Mouse (Mus musculus): ENCODE data around the gene Hkdc1. TPM values are rescaled to one million over a fixed set of nuclear protein-coding genes. Genes with fewer than 3 reads are reported as not detected.

The Hkdc1 gene
- polyA plus RNA-seq, 1 experiment from 2014 or later, result 4.4 TPM

DNA sequence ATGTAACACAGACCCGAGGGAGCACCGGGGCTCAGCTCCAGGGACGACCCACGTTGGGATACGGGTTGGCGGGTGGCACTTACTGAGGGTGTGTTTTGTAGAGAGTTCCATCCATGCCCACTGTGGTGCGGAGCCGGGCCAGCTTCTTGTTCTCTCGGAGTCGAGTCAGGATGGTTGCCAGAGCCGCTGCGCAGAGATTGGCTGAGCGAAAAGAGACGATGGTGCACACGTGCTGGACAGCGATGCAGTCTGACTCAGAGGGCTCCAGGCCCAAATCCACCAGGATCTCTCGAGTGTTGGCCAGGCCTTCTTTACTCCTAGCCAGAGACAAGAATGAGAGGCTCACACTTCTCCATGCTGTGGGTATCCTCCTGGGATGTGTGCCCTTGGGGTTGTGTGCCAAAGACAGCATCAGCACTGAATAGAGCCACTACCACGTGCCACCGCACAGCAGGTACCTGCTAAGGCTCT lies 20.6 kb downstream of the Hkdc1 start:
- Histone ChIP-seq H3K4me1 (replicated peaks; ENCODE audit: control insufficient read depth, insufficient read depth, low read length) (no peaks in the 10 kb centered on the region), H3K4me2 (ENCODE audit: low read depth, low read length) (no peak overlapping the region), H3K4me3 (ENCODE audit: low read length) (no peak overlapping the region), H3K9me3 (ENCODE audit: control insufficient read depth, low read length) (no peaks in the 10 kb centered on the region), H3K27ac (ENCODE audit: low read length) (no peak overlapping the region), H3K27me3 (ENCODE audit: control insufficient read depth, insufficient read depth, low read depth, low read length) (no peaks in the 10 kb centered on the region; the same call in 1 of the 2 replicates), H3K9ac (ENCODE audit: low read length) (no peak overlapping the region), H3K36me3 (ENCODE audit: control insufficient read depth, insufficient read depth, low read length) (no peaks in the 10 kb centered on the region)
- 71% methylated on average over 19 of the region's 19 CpGs for WGBS
- ATAC-seq (ENCODE audit: low read depth), result no peak

GRCm38 (mm10) chr10:62383011-62383410 lies 39.3 kb downstream of the Hkdc1 start:
- Histone ChIP-seq H3K4me3 (ENCODE audit: low read length) (no peak overlapping the region), H3K4me2 (ENCODE audit: low read depth, low read length) (no peak overlapping the region), H3K27me3 (ENCODE audit: control insufficient read depth, insufficient read depth, low read depth, low read length) (no peaks in the 10 kb centered on the region), H3K9ac (ENCODE audit: low read length) (no peak overlapping the region), H3K36me3 (ENCODE audit: control insufficient read depth, insufficient read depth, low read length) (no peaks in the 10 kb centered on the region), H3K4me1 (replicated peaks; ENCODE audit: control insufficient read depth, insufficient read depth, low read length) (no peaks in the 10 kb centered on the region), H3K9me3 (ENCODE audit: control insufficient read depth, low read length) (no peaks in the 10 kb centered on the region), H3K27ac (ENCODE audit: low read length) (no peak overlapping the region)
- ATAC-seq (ENCODE audit: low read depth), result no peak
- 73% methylated on average over 3 of the region's 3 CpGs for WGBS

DNA sequence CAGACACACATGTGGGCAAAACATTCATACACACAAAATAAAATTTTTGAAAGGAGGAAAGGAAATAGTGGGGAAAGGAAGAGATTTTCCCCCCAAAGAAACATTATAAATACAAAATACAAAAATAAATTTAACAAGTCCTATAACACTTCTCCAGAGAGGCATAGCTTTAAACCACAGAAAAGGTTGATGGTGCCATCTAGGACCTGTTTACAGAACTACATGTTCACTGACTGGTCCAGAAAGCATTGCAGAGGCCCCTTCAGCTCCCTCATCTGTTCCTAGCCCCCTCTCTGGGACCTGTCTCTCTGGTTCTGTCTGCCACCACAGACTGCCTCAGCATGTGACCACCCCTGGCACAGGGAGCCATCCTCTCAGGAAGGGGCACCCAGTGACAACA lies 41.4 kb downstream of the Hkdc1 start:
- no peaks in the 10 kb centered on the region for H3K36me3 ChIP-seq (ENCODE audit: control insufficient read depth, insufficient read depth, low read length)
- H3K27ac ChIP-seq (ENCODE audit: low read length), result no peak overlapping the region
- no peaks in the 10 kb centered on the region for H3K9me3 ChIP-seq (ENCODE audit: control insufficient read depth, low read length)
- no peaks in the 10 kb centered on the region for H3K27me3 ChIP-seq (ENCODE audit: control insufficient read depth, insufficient read depth, low read depth, low read length)
- H3K4me3 ChIP-seq (ENCODE audit: low read length), result no peak overlapping the region
- no peak for ATAC-seq (ENCODE audit: low read depth)
- H3K4me1 ChIP-seq (replicated peaks; ENCODE audit: control insufficient read depth, insufficient read depth, low read length), result no peaks in the 10 kb centered on the region
- no peak overlapping the region for H3K4me2 ChIP-seq (ENCODE audit: low read depth, low read length)
- H3K9ac ChIP-seq (ENCODE audit: low read length), result no peak overlapping the region

DNA sequence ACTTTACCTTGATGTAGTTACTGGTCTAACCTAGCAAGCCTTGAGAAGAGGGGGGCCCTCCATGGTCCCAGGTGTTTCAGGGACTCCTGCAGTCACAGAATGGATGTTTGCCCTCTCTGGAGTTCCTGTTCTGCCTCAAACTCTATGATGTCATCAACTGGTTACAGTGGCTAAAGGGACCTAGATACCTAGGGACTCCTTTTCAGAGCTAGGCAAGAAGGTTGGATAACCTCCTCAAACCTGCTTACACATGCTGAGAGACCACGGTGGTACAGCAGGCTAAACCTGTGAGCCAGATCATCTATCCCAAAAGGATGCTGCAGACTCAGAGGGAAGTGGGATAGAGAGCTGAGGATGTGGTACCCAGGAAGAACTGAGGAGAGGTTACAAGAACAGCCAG lies 42.5 kb downstream of the Hkdc1 start, which contains the start of gene Hk1:
Gene Hk1, minus strand, starts transcription at position 101 of the 400 bp plus-strand sequence.
- 84% methylated on average over 1 of the region's 1 CpGs for WGBS

GRCm38 (mm10) chr10:62358827-62359226 lies 63.5 kb downstream of the Hkdc1 start:
- no peak for ATAC-seq (ENCODE audit: low read depth)
- Histone ChIP-seq H3K4me2 (ENCODE audit: low read depth, low read length) (no peak overlapping the region), H3K9ac (ENCODE audit: low read length) (no peak overlapping the region), H3K36me3 (ENCODE audit: control insufficient read depth, insufficient read depth, low read length) (no peaks in the 10 kb centered on the region), H3K4me1 (replicated peaks; ENCODE audit: control insufficient read depth, insufficient read depth, low read length) (no peaks in the 10 kb centered on the region), H3K4me3 (ENCODE audit: low read length) (no peak overlapping the region), H3K27me3 (ENCODE audit: control insufficient read depth, insufficient read depth, low read depth, low read length) (no peaks in the 10 kb centered on the region), H3K9me3 (ENCODE audit: control insufficient read depth, low read length) (no peaks in the 10 kb centered on the region), H3K27ac (ENCODE audit: low read length) (no peak overlapping the region)
- WGBS, result 88% methylated on average over 7 of the region's 7 CpGs

More for the DNA sequence above, 42.5 kb downstream of the Hkdc1 start, which contains the start of gene Hk1:
- ATAC-seq (ENCODE audit: low read depth), result no peak
- H3K27me3 ChIP-seq (ENCODE audit: control insufficient read depth, insufficient read depth, low read depth, low read length), result no peaks in the 10 kb centered on the region
- no peaks in the 10 kb centered on the region for H3K4me1 ChIP-seq (replicated peaks; ENCODE audit: control insufficient read depth, insufficient read depth, low read length)
- H3K27ac ChIP-seq (ENCODE audit: low read length), result no peak within 1 kb of the TSS
- H3K9me3 ChIP-seq (ENCODE audit: control insufficient read depth, low read length), result no peaks in the 10 kb centered on the region
- H3K4me2 ChIP-seq (ENCODE audit: low read depth, low read length), result no peak within 1 kb of the TSS
- no peak within 1 kb of the TSS for H3K4me3 ChIP-seq (ENCODE audit: low read length)
- H3K9ac ChIP-seq (ENCODE audit: low read length), result no peak within 1 kb of the TSS
- no peaks in the 10 kb centered on the region for H3K36me3 ChIP-seq (ENCODE audit: control insufficient read depth, insufficient read depth, low read length)

- Histone ChIP-seq H3K36me3 (ENCODE audit: control insufficient read depth, insufficient read depth, low read length) (no peaks in the 10 kb centered on the region), H3K4me1 (replicated peaks; ENCODE audit: control insufficient read depth, insufficient read depth, low read length) (no peaks in the 10 kb centered on the region), H3K9ac (ENCODE audit: low read length) (no peak overlapping the region), H3K9me3 (ENCODE audit: control insufficient read depth, low read length) (no peaks in the 10 kb centered on the region), H3K4me2 (ENCODE audit: low read depth, low read length) (no peak overlapping the region), H3K4me3 (ENCODE audit: low read length) (no peak overlapping the region), H3K27ac (ENCODE audit: low read length) (no peak overlapping the region), H3K27me3 (ENCODE audit: control insufficient read depth, insufficient read depth, low read depth, low read length) (no peaks in the 10 kb centered on the region)
- no peak for ATAC-seq (ENCODE audit: low read depth)
- WGBS, result 70% methylated on average over 17 of the region's 17 CpGs
Measured at GRCm38 (mm10) chr10:62356105-62356730, 66.1 kb downstream of the Hkdc1 start.

GRCm38 (mm10) chr10:62345147-62345546 lies 77.1 kb downstream of the Hkdc1 start:
- H3K9me3 ChIP-seq (ENCODE audit: control insufficient read depth, low read length), result no peaks in the 10 kb centered on the region
- H3K4me2 ChIP-seq (ENCODE audit: low read depth, low read length), result no peak overlapping the region
- peaks cover 5% of the 10 kb centered on the region for H3K4me1 ChIP-seq (replicated peaks; ENCODE audit: control insufficient read depth, insufficient read depth, low read length)
- no peak overlapping the region for H3K9ac ChIP-seq (ENCODE audit: low read length)
- no peaks in the 10 kb centered on the region for H3K36me3 ChIP-seq (ENCODE audit: control insufficient read depth, insufficient read depth, low read length)
- H3K27me3 ChIP-seq (ENCODE audit: control insufficient read depth, insufficient read depth, low read depth, low read length), result no peaks in the 10 kb centered on the region
- no peak overlapping the region for H3K27ac ChIP-seq (ENCODE audit: low read length)
- WGBS, result 39% methylated on average over 5 of the region's 5 CpGs
- ATAC-seq (ENCODE audit: low read depth), result no peak
- H3K4me3 ChIP-seq (ENCODE audit: low read length), result no peak overlapping the region

- H3K4me3 ChIP-seq (ENCODE audit: low read length), result no peak overlapping the region
- 53% methylated on average over 9 of the region's 9 CpGs for WGBS
- H3K4me1 ChIP-seq (replicated peaks; ENCODE audit: control insufficient read depth, insufficient read depth, low read length), result peaks cover 9% of the 10 kb centered on the region
- ATAC-seq (ENCODE audit: low read depth), result no peak
- no peaks in the 10 kb centered on the region for H3K9me3 ChIP-seq (ENCODE audit: control insufficient read depth, low read length)
- H3K27ac ChIP-seq (ENCODE audit: low read length), result no peak overlapping the region
- H3K36me3 ChIP-seq (ENCODE audit: control insufficient read depth, insufficient read depth, low read length), result no peaks in the 10 kb centered on the region
- no peak overlapping the region for H3K4me2 ChIP-seq (ENCODE audit: low read depth, low read length)
- H3K9ac ChIP-seq (ENCODE audit: low read length), result no peak overlapping the region
- H3K27me3 ChIP-seq (ENCODE audit: control insufficient read depth, insufficient read depth, low read depth, low read length), result no peaks in the 10 kb centered on the region
Measured at GRCm38 (mm10) chr10:62344004-62344752, 78.1 kb downstream of the Hkdc1 start.

- H3K9me3 ChIP-seq (ENCODE audit: control insufficient read depth, low read length), result no peaks in the 10 kb centered on the region
- H3K27ac ChIP-seq (ENCODE audit: low read length), result no peak overlapping the region
- H3K9ac ChIP-seq (ENCODE audit: low read length), result no peak overlapping the region
- 78% methylated on average over 6 of the region's 6 CpGs for WGBS
- peaks cover 20% of the 10 kb centered on the region for H3K4me1 ChIP-seq (replicated peaks; ENCODE audit: control insufficient read depth, insufficient read depth, low read length)
- no peaks in the 10 kb centered on the region for H3K36me3 ChIP-seq (ENCODE audit: control insufficient read depth, insufficient read depth, low read length)
- no peaks in the 10 kb centered on the region for H3K27me3 ChIP-seq (ENCODE audit: control insufficient read depth, insufficient read depth, low read depth, low read length)
- no peak overlapping the region for H3K4me3 ChIP-seq (ENCODE audit: low read length)
- ATAC-seq (ENCODE audit: low read depth), result no peak
- H3K4me2 ChIP-seq (ENCODE audit: low read depth, low read length), result no peak overlapping the region
Measured at GRCm38 (mm10) chr10:62342512-62342911, 79.8 kb downstream of the Hkdc1 start.

Data from lung, embryonic 16.5 days (tissue).